Mouse (Mus musculus): ENCODE measurements around the gene Abhd2.
A peak's percentile ranks its signal among the peaks of the same experiment; 100 is the strongest.
"Not testable (repeated sequence)": the region's sequence is repeated elsewhere in the genome, so short reads cannot be mapped to it uniquely, and the experiment has no call there.

The Abhd2 gene

GRCm38 (mm10) chr7:79267690-79268388 is 5.2 kb upstream of the Abhd2 start:
- no peak for DNase-seq

GRCm38 (mm10) chr7:79268897-79269296 is 4.1 kb upstream of the Abhd2 start:
- DNase-seq, result no peak

- DNase-seq, result no peak
Observed at GRCm38 (mm10) chr7:79269411-79269810, 3.6 kb upstream of the Abhd2 start.

GRCm38 (mm10) chr7:79269866-79270265 is 3.1 kb upstream of the Abhd2 start:
- no peak for DNase-seq

- DNase-seq, result no peak
Observed at GRCm38 (mm10) chr7:79270961-79271387, 2.0 kb upstream of the Abhd2 start.

DNA sequence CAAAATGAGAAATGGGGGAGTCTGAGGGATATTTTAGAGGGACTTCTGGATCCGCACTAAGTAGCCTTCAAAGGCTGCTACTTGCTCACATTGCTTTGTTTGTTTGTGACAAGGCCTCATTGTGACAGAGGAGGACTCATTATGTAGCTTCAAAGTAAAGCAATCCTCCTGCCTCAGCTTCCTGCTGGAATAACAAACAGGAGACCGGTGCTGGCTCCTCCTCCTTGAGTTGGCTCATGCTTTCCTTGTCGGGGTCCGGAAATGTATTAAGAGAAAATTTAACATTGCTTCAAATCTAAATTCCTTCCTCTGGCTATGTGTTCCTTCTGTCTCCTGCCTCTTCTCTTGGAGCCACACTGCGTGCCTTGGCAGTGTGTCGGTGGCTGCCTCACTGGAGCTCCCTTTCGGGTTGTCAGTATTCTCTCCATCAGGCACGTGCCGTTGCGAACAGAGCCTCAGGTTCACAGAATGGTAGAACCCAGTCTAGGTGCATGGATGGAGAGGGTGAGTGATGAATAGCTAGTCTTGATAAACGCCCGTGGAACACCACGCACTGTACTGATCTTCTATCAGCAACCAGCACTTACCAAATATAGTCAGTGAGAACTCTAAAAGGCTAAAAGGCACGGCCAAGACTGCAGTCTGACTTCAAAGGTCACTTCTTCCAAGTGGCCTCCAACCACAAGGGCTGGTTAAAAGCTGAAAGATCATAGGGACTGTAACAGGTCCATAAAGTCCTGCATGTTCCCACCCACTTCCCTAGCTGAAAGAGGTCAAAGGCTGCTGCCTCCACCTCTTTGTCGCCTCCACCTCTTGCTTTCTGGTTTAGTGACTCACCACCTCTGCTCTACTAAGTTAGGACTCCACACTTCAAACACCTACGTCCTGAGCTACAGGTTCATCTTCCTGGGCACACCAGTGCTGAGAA is 874 bp upstream of the Abhd2 start:
- DNase-seq, result no peak

DNA sequence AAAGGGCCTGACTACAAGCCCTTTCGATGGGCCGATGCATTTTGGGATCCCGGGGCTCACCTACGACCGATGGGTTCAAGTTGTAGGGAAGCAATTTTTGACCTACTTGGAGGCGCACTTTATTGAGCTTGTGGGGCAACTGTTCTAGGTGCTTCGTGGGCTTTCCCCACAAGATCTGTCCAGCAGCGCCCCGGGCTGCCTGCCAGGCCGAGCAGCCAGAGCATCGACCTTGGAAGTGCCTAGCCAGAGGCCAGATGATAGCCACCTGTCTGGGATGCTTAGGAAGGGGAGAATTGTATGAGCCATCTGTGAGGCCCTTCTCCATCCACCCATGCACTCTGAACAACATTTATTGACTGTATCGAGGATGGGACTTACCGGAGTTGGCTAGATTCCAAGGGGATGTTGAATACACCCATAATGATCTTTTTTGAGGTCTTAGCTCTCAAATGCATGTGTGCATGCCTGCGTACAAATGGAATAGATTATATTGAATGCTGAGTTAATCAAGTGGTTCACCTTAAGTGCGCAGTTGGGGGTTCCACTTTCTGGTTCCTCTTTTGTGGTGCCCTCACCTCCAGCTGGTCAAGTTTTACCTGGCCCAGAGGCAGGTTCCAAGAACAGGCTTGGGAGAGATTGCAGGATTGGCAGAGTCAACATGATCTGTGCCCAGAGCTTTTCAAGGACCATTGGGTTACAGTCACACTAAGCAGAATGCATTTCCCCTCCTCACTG is 906 bp downstream of the Abhd2 start:
- no peak for DNase-seq

DNA sequence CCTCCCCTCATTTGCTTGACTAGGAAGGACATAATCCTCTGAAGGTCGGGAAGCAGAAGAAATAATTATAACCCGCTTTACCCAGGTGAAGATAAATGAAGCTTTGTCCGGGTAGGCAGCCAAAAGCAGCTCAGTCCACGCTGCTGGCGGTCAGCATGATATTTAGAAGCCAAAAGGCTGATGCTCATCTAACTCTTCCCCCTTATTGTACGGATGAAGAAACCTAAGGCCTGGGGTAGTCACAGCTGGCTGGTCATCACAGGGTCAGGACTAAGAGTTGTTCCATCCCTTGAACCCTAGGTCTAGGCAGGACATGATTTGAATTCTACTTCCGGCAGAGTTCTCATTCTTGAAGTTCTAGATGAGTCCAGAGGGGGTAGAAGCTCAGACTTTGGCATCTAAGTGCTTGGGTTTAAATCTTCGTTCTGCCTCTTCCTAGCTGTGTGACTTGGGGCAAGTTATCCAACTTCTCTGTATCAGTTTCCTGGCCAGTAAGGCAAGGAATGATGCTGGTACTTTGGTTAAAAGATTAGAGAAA is 1.5 kb downstream of the Abhd2 start:
- no peak for DNase-seq

DNA sequence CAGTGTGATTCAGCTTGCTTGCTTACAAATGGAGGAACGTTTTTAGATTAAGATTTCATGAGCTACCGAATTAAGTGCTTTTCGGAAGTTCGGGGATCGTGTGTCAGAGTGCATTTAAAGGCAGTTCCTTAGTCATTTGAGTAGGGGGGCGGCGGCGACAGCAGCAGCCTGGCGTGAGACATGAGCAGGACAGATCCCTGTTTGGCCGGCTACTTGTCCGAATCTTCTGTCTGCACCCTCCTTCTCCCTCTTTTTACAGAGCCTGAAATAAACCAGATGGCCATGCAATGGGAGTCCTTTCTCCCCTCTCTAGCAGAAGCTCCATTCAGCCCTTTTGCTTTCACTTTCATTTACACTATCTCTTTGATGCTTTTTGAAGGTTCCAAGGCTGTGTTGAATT is 2.3 kb downstream of the Abhd2 start:
- DNase-seq, result peak; percentile 41

DNA sequence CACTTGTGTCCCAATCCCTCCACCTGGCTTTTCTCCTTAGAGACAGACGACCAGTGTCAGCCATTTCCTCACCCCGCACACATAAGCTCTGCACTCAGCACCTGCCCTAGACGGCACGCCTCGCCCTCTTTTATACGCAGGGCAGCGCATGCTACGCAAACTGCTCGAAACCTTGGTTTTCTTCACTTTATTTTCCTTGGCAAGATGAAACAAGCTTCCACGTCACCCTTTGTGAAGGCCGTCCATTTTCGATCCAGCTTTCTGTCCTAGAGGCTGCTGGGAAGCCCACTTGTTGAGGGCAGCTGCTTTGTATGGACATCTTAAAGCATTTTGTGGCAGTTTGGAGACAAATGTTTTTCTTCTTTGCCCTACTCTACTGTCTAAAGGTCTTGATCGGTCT is 5.4 kb downstream of the Abhd2 start:
- no peak for DNase-seq

DNA sequence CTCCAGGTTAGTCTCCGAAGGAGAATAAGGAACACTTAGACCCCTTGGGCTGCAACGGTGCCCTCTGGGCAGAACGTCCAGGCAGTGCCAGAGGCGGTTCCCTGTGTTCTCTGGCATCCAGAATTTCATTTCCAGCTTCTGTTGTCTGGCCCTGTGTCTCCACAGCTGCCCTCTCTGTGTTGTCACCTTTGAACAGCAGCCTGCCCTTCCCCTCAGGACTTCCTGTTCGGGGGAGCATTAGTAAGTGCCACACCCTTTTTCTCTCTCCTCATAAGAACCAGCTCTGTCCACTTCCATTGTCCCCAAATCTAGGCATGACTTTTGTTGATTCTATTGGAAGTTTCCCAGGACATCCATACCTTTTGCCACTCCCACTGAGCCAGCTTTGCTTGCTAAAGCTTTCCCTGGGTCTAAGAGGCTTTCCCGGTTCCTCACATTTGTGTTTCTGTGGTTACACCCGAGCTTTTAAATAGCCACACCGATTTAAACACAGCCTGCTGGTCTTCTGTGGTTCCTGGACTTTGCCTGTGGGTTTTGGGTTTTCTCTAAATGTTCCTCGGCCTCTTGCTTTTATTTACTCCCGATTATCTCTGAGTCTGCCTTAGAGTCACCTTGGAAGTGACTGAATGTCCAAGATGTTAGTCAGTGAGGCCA is 6.5 kb downstream of the Abhd2 start:
- no peak for DNase-seq

DNA sequence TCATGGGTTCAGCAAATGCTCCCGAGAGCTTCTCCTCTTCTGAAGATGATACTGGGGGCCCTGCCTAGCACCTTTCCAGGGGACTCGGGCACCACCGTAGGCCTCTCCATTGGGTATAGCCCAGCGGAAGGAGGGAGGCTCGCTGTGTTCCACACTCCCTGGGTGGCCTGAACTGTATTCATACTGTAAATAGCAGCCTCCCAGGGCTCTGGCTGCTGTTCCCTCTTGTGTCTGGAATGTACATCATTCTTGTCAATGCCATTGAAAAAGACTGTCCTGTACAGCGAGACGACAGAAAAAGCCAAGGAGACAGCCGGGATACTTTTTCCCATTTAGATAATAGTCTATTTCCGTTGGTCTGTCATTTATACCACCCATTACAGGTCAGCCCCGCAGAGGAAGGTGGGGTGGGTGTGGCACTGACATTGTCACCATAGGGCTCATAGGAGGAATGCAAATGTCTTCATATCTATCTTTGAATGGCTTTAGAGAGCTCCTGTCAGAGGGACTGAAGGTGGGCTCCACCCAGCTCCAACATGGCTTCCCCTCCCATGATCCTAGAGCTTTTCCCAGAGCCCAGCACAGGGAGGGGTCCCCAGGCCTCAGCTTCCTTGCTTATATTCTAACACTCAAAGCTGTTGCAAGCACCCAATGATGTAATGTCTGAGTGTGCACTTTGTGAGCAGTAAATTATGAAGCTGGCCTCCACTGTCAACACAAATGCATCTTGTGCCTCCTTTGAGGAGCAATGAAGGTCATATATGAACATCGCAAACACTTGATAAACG is 10.1 kb downstream of the Abhd2 start:
- DNase-seq, result no peak

GRCm38 (mm10) chr7:79283671-79283941 is 10.6 kb downstream of the Abhd2 start:
- not testable (repeated sequence) for DNase-seq

DNA sequence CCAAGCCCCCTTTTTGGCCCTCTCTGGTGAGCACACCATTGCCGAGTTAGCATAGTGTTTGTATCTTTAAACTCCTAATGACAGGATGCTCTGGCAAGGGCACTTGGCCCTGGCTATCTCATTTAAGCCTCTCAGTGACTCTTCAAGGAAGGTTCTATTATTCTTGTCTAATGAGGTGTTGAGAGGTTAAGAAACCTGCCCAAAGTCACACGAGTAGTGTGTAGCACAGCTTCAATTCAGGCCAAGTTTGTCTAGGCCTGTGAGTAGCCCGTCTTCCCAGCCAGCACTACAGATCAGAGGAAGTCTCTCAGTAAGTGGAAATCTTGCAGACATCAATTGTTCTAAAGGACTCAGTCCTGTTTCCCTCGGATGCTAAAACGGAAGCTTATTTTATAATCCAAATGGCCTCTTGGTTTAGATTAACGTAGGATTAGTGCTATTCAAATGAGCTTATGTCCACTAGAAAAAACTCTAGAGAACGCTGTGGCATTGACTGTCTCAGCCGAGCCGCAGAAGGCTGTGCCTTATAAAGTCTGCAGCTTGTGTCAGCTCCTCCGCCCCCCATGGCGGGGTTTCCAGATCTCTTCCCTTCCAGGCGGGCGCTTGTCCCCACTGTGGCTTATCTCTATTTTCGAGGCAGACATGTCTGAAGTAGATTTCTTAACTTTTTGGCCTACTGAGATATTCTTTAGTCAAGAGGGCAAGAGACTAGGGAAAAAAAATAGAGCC is 11.3 kb downstream of the Abhd2 start:
- DNase-seq, result no peak

DNA sequence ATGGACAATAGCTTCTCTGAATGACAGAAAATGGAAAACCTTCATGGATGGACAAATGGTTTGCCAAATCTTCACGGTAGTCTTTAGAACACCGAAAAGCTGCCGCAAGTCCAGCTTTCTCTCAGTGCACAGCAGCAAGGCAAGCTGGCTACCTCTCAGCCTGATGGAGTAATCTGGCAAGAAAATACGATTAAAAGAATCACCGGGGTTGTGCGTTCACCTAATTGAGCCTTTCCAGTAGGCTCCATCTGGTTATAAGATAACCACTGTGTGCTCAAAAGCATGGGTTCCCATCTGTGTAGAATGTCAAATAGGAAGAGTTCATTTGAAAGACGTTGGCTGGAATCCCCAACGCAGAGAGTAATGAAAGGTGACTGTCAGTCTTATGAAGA is 11.9 kb downstream of the Abhd2 start:
- DNase-seq, result no peak

GRCm38 (mm10) chr7:79285408-79285807 is 12.4 kb downstream of the Abhd2 start:
- DNase-seq, result no peak

- DNase-seq, result no peak
Observed at GRCm38 (mm10) chr7:79287226-79287625, 14.2 kb downstream of the Abhd2 start.

DNA sequence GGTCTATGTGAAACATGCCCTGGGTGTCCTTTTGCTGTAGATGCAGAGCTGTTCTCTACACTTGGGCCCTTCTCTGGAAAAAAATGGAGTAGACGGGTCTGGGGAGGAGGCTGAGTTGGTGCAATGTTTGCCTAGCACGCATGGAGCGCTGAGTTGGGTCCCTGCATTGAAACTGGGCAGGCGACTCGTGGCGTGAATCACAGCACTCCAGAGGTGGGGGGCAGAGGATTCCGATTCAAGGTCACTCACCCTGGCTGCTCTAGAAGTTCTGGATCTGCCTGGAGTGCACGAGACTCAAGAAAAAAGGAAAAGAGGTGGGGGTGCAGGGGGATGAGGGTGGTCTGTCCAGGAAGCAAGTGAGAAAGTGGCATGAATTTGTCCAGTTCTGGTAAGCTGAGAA is 14.9 kb downstream of the Abhd2 start:
- no peak for DNase-seq

- DNase-seq, result no peak
Observed at GRCm38 (mm10) chr7:79288422-79288821, 15.4 kb downstream of the Abhd2 start.

- DNase-seq, result peak; percentile 45
Observed at GRCm38 (mm10) chr7:79293605-79294232, 20.7 kb downstream of the Abhd2 start.

DNA sequence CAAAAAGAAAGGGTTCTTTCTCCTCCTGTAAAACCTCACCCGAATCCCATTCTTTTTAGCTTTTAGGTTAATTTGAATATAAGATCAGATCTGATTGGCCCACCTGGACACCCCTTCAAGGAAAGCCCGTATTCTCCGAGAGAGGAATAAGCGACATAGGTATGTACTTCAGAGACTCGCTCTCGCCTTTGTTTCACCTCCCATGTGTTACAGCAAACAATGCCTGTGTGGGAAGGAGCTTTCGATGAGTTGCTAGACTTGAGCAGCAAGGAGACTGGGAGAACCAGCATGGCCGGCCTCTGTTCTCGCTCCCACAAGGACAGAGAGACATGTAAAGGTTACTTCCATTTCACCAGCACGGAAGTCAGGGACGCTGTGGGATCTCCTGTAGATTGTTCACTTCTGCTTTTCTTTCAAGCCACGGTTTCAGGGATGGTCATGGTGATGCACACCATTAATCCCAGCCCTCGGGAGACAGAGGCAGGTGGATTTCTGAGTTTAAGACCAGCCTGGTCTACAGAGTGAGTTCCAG is 21.5 kb downstream of the Abhd2 start:
- no peak for DNase-seq
